In the genomic region with DNA sequence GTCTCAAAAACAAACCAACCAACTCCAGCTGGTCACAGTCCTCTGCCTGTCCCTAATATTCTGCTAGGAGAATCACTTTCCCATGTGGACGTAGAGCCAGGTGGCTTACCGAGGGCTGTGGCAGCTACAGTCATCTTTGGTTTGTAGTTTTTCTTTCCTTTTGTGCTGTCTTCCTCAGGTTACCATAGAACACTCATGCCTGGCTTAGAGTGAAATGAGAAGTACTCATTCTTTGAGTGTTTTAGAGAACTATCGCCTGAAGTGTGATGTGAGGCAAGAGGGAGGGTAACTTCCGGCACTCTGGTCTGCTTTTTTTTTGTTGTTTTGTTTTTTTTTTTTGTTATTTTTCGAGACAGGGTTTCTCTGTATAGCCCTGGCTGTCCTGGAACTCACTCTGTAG, we compare ENCODE assay signal across 27 mouse cellular contexts. TPM values are rescaled to one million over a fixed set of nuclear protein-coding genes. Genes with fewer than 3 reads are reported as not detected.
A peak's percentile ranks its signal among the peaks of the same experiment; 100 is the strongest.
DNase-seq lines count a peak whose midpoint lies in the region; ATAC-seq and TF ChIP-seq lines count a peak whose summit lies in the region.
"Had no signal": no experiment of that assay in that cellular context is flagged by ENCODE, and none has a peak within 500 bp of the region (broad histone marks: within the 10 kb centered on the region; RNA-seq: fewer than 3 reads in every experiment).

No protein-coding gene starts in this region.

- TF ChIP-seq CTCF in liver, postnatal 0 days (IDR thresholded peaks at IDR 0.05; ENCODE audit: low read depth), result no peak

- peaks cover 3% of the 10 kb centered on the region; the same call in 1 of the 2 replicates for H3K36me3 ChIP-seq in liver, postnatal 0 days (replicated peaks; ENCODE audit: insufficient read depth, low read length)

- peak overlapping the region; percentile 5; the same call in 1 of the 2 replicates for H3K4me3 ChIP-seq in liver, postnatal 0 days (ENCODE audit: low read depth, low read length)
- H3K4me3 ChIP-seq: forebrain, embryonic 10.5 days; heart, embryonic 13.5 days; hindbrain, embryonic 15.5 days; left cerebral cortex, adult 2 months; limb, embryonic 12.5 days had no signal

- WGBS in liver, postnatal 0 days (ENCODE audit: insufficient replicate concordance), result 50% methylated on average over 5 of the region's 5 CpGs

- no peaks in the 10 kb centered on the region for H3K9me3 ChIP-seq in liver, postnatal 0 days (ENCODE audit: low read length)
- H3K9me3 ChIP-seq: forebrain, embryonic 10.5 days; heart, embryonic 13.5 days; hindbrain, embryonic 15.5 days; limb, embryonic 12.5 days had no signal

- peak overlapping the region; percentile 1; the same call in 1 of the 2 replicates for H3K4me2 ChIP-seq in liver, postnatal 0 days (ENCODE audit: low read depth, low read length)
- H3K4me2 ChIP-seq: limb, embryonic 12.5 days had no signal

- no peak overlapping the region for H3K9ac ChIP-seq in liver, postnatal 0 days (replicated peaks)
- H3K9ac ChIP-seq: forebrain, postnatal 0 days; heart, embryonic 13.5 days; hindbrain, embryonic 15.5 days; limb, embryonic 12.5 days had no signal

- peak overlapping the region; percentile 71 for H3K27ac ChIP-seq in liver, postnatal 0 days (ENCODE audit: low read depth)
- H3K27ac ChIP-seq: forebrain, embryonic 10.5 days; heart, embryonic 13.5 days; hindbrain, embryonic 15.5 days; left cerebral cortex, adult 2 months; limb, embryonic 12.5 days had no signal

- H3K27me3 ChIP-seq in liver, postnatal 0 days (ENCODE audit: insufficient read depth, low read length), result no peaks in the 10 kb centered on the region
- H3K27me3 ChIP-seq: hindbrain, embryonic 15.5 days; limb, embryonic 12.5 days; Patski had no signal

- no peak for TF ChIP-seq EP300 in liver, postnatal 0 days (IDR thresholded peaks at IDR 0.05; ENCODE audit: low read depth)

- DNase-seq in lung, postnatal 36 days, result peak; percentile 39
- no peak for DNase-seq in lung, adult 18-20 months
- no peak for DNase-seq in liver, postnatal 0 days
- DNase-seq in urinary bladder, postnatal 10 days (ENCODE audit: low spot score), result no peak
- no peak for DNase-seq in frontal cortex, adult 2 months (ENCODE audit: extremely low spot score in 1 of 2, low spot score in 1 of 2)
- DNase-seq in cerebellum, postnatal 10 days, result no peak
- DNase-seq: adrenal gland, postnatal 10 days; cerebellum, adult 11 months; cerebellum, postnatal 14 days; forebrain, postnatal 0 days; heart, postnatal 36 days; kidney, postnatal 36 days; layer of hippocampus, adult 9-11 months had no signal

- ATAC-seq in granulocyte monocyte progenitor cell, adult 5-6 weeks (replicated peaks; ENCODE audit: poor library complexity, severe bottlenecking), result peak; percentile 74
- no peak for ATAC-seq in liver, postnatal 0 days
- ATAC-seq: activated CD4-positive, CD25-positive, alpha-beta regulatory T cell, adult 4 months; forebrain, postnatal 0 days; intestine, embryonic 16.5 days; midbrain, embryonic 16.5 days; Patski had no signal

- peaks cover 17% of the 10 kb centered on the region for H3K4me1 ChIP-seq in liver, postnatal 0 days (ENCODE audit: insufficient read depth)

RNA-seq across cellular contexts. Expression of a gene that starts 2.1 kb away (rescaled TPM):
- total RNA-seq in granulocyte monocyte progenitor cell, adult 5-6 weeks (2014; fragmentation: Nextera tagmentation), result 54.1 and 64.2 TPM in 2 replicates
- total RNA-seq in granulocyte monocyte progenitor cell, adult 5-6 weeks (2017), result 50.5 and 56.3 TPM in 2 replicates
- polyA plus RNA-seq in liver, postnatal 0 days (2015; fragmentation: Nextera tagmentation; extraction: Ambion mirVana), result 9.6 and 11.3 TPM in 2 replicates
- polyA plus RNA-seq in frontal cortex, adult 2 months (2012; rRNA removed), result 62.9 and 70.6 TPM in 2 replicates

RNA-seq across cellular contexts. Expression of a gene that starts 10.2 kb away (rescaled TPM):
- total RNA-seq in granulocyte monocyte progenitor cell, adult 5-6 weeks (2014; fragmentation: Nextera tagmentation), result not detected in 2 replicates
- total RNA-seq in granulocyte monocyte progenitor cell, adult 5-6 weeks (2017), result not detected in 2 replicates
- not detected in 2 replicates for polyA plus RNA-seq in liver, postnatal 0 days (2015; fragmentation: Nextera tagmentation; extraction: Ambion mirVana)
- not detected in 2 replicates for polyA plus RNA-seq in frontal cortex, adult 2 months (2012; rRNA removed)
- total RNA-seq: adrenal gland, postnatal 10 days; forebrain, postnatal 0 days; gastrocnemius, adult 18-20 months; gastrocnemius, postnatal 4 days; heart, postnatal 36 days; left cerebral cortex, adult 2 months; neutrophil, adult 5-6 weeks had no signal
- polyA plus RNA-seq: activated CD4-positive, CD25-positive, alpha-beta regulatory T cell, adult 4 months; forebrain, embryonic 10.5 days; forebrain, postnatal 0 days; heart, embryonic 13.5 days; hindbrain, embryonic 15.5 days; intestine, embryonic 16.5 days; kidney, embryonic 14.5 days; limb, embryonic 12.5 days; midbrain, embryonic 16.5 days; Patski had no signal

RNA-seq across cellular contexts. Expression of a gene that starts 17.4 kb away (rescaled TPM):
- 218 and 263 TPM in 2 replicates for total RNA-seq in granulocyte monocyte progenitor cell, adult 5-6 weeks (2014; fragmentation: Nextera tagmentation)
- 327 and 340 TPM in 2 replicates for total RNA-seq in granulocyte monocyte progenitor cell, adult 5-6 weeks (2017)
- 146 and 157 TPM in 2 replicates for polyA plus RNA-seq in liver, postnatal 0 days (2015; fragmentation: Nextera tagmentation; extraction: Ambion mirVana)
- 163 and 180 TPM in 2 replicates for polyA plus RNA-seq in frontal cortex, adult 2 months (2012; rRNA removed)

RNA-seq across cellular contexts. Expression of a gene that starts 17.9 kb away (rescaled TPM):
- total RNA-seq in granulocyte monocyte progenitor cell, adult 5-6 weeks (2014; fragmentation: Nextera tagmentation), result 26.8 and 31.7 TPM in 2 replicates
- 10.2 and 16.8 TPM in 2 replicates for total RNA-seq in granulocyte monocyte progenitor cell, adult 5-6 weeks (2017)
- polyA plus RNA-seq in liver, postnatal 0 days (2015; fragmentation: Nextera tagmentation; extraction: Ambion mirVana), result 16.6 and 17.2 TPM in 2 replicates
- 33.3 and 35.7 TPM in 2 replicates for polyA plus RNA-seq in frontal cortex, adult 2 months (2012; rRNA removed)

RNA-seq across cellular contexts. Expression of a gene that starts 59.4 kb away (rescaled TPM):
- total RNA-seq in granulocyte monocyte progenitor cell, adult 5-6 weeks (2014; fragmentation: Nextera tagmentation), result 5.4 TPM in 2 replicates
- 3.2 and 3.6 TPM in 2 replicates for total RNA-seq in granulocyte monocyte progenitor cell, adult 5-6 weeks (2017)
- polyA plus RNA-seq in liver, postnatal 0 days (2015; fragmentation: Nextera tagmentation; extraction: Ambion mirVana), result 1.1 TPM in 2 replicates
- polyA plus RNA-seq in frontal cortex, adult 2 months (2012; rRNA removed), result 34.1 and 35.7 TPM in 2 replicates
